Mouse (Mus musculus) lung, adult 2 months (tissue): ENCODE measurements at regions not wholly inside any gene's neighbourhood (a gene's known extent, or its start where the extent isn't known, plus 50 kb on each side); places are given as distances from the start of the nearest gene placed in this dataset.

Experiments used
- DNase-seq: peaks from one replicate; pipeline ENCODE4 v3.0.0; 2022
- H3K4me1 ChIP-seq: fragments of 200-500 bp; 2 replicates; pipeline ENCODE4 v1.6.1; 2011; ENCODE audit warnings: low read length; ENCODE audit not compliant: control insufficient read depth, insufficient read depth
- H3K4me3 ChIP-seq: fragments of 200-500 bp; replicated peaks from 2 replicates; pipeline ENCODE3; 2011; ENCODE audit warnings: low read depth, mild to moderate bottlenecking, control low read depth, low read length; ENCODE audit errors: extremely low read depth
- CTCF ChIP-seq: fragments of 200-500 bp; IDR thresholded peaks from 2 replicates; pipeline ENCODE4 v1.5.1; 2011; ENCODE audit warnings: mild to moderate bottlenecking, low read length, control low read depth; ENCODE audit not compliant: insufficient read depth
- POLR2A ChIP-seq: fragments of 200-500 bp; IDR thresholded peaks from 2 replicates; pipeline ENCODE4 v1.6.1; 2011; ENCODE audit warnings: low read depth, mild to moderate bottlenecking, control low read depth, low read length, borderline replicate concordance; ENCODE audit errors: extremely low read depth
- WGBS: fragments of 180-500 bp; shearing (Covaris S2); methylation state at CpG from one replicate; pipeline ENCODE4 v1.1.7; 2018; 5-methylcytosine and 5-hydroxymethylcytosine counted together

GRCm38 (mm10) chr13:84612497-84612896 is 390.4 kb downstream of the Tmem161b start:
- TF ChIP-seq POLR2A (no peak), CTCF (no peak)
- Histone ChIP-seq H3K4me1 (0 out of 2 replicates have a peak, but pooled peaks cover 3% of the 10 kb centered on the region), H3K4me3 (no peak overlapping the region)
- no peak for DNase-seq
- 24% methylated on average over 4 of the region's 4 CpGs for WGBS

GRCm38 (mm10) chr13:84613004-84613403 is 390.9 kb downstream of the Tmem161b start:
- WGBS: 27% methylated on average over 2 of the region's 2 CpGs
- DNase-seq: no peak
- Histone ChIP-seq H3K4me3 (no peak overlapping the region), H3K4me1 (0 out of 2 replicates have a peak, but pooled peaks cover 3% of the 10 kb centered on the region)
- no peak for TF ChIP-seq CTCF
- no peak for TF ChIP-seq POLR2A

GRCm38 (mm10) chr13:84624691-84625090 is 402.6 kb downstream of the Tmem161b start:
- no peak overlapping the region for H3K4me3 ChIP-seq
- no peak for TF ChIP-seq CTCF
- no peak for TF ChIP-seq POLR2A
- 83% methylated on average over 5 of the region's 5 CpGs for WGBS
- DNase-seq: no peak
- H3K4me1 ChIP-seq: no peaks in the 10 kb centered on the region

- TF ChIP-seq CTCF (no peak), POLR2A (no peak)
- no peak for DNase-seq
- no peak overlapping the region for H3K4me3 ChIP-seq
- WGBS: 61% methylated on average over 1 of the region's 1 CpGs
- H3K4me1 ChIP-seq: no peaks in the 10 kb centered on the region
Measured at GRCm38 (mm10) chr13:84625527-84625926, 403.4 kb downstream of the Tmem161b start.

- TF ChIP-seq POLR2A (no peak), CTCF (no peak)
- WGBS: 49% methylated on average over 2 of the region's 2 CpGs
- no peak overlapping the region for H3K4me3 ChIP-seq
- no peaks in the 10 kb centered on the region for H3K4me1 ChIP-seq
- no peak for DNase-seq
Measured at GRCm38 (mm10) chr13:84625927-84626326, 403.8 kb downstream of the Tmem161b start.

GRCm38 (mm10) chr13:84626397-84626796 is 404.3 kb downstream of the Tmem161b start:
- no peak overlapping the region for H3K4me3 ChIP-seq
- DNase-seq: no peak
- H3K4me1 ChIP-seq: no peaks in the 10 kb centered on the region
- WGBS: 50% methylated on average over 1 of the region's 1 CpGs
- no peak for TF ChIP-seq POLR2A
- TF ChIP-seq CTCF: no peak

- TF ChIP-seq POLR2A (no peak), CTCF (no peak)
- DNase-seq: no peak
- WGBS: 65% methylated on average over 2 of the region's 2 CpGs
Measured at GRCm38 (mm10) chr13:84630686-84631085, 408.6 kb downstream of the Tmem161b start.

GRCm38 (mm10) chr13:84632493-84632892 is 410.4 kb downstream of the Tmem161b start:
- TF ChIP-seq CTCF: no peak
- TF ChIP-seq POLR2A: no peak
- H3K4me3 ChIP-seq: no peak overlapping the region
- no peak for DNase-seq
- 80% methylated on average over 5 of the region's 5 CpGs for WGBS
- no peaks in the 10 kb centered on the region for H3K4me1 ChIP-seq

More at GRCm38 (mm10) chr13:84630686-84631085, 408.6 kb downstream of the Tmem161b start:
- Histone ChIP-seq H3K4me1 (no peaks in the 10 kb centered on the region), H3K4me3 (no peak overlapping the region)

GRCm38 (mm10) chr13:84636831-84637230 is 414.7 kb downstream of the Tmem161b start:
- Histone ChIP-seq H3K4me3 (no peak overlapping the region), H3K4me1 (no peaks in the 10 kb centered on the region)
- DNase-seq: no peak
- TF ChIP-seq POLR2A (no peak), CTCF (no peak)

- Histone ChIP-seq H3K4me1 (no peaks in the 10 kb centered on the region), H3K4me3 (no peak overlapping the region)
- no peak for TF ChIP-seq POLR2A
- TF ChIP-seq CTCF: no peak
- 57% methylated on average over 1 of the region's 1 CpGs for WGBS
- no peak for DNase-seq
Measured at GRCm38 (mm10) chr13:84637606-84638005, 415.5 kb downstream of the Tmem161b start.
